Mouse (Mus musculus) forebrain, embryonic 11.5 days (tissue): ENCODE measurements around the gene Tenm2. TPM values are rescaled to one million over a fixed set of nuclear protein-coding genes. Genes with fewer than 3 reads are reported as not detected.

Source experiments
- ATAC-seq: fragments of 200-750 bp; cut with Nextera tagmentation; replicated peaks from 2 replicates; pipeline ENCODE4 v1.8.0; 2017; ENCODE audit warnings: moderate TSS enrichment; ENCODE audit not compliant: low FRiP score
- DNase-seq: peaks from one replicate; pipeline ENCODE4 v3.0.0-alpha.2; 2017; ENCODE audit warnings: low spot score
- H3K27ac ChIP-seq: fragments of 300-500 bp; sonication (generic); 2 replicates; pipeline ENCODE4 v1.5.1; 2014; ENCODE audit warnings: low read depth, low read length
- H3K27me3 ChIP-seq: fragments of 300-500 bp; sonication (generic); 2 replicates; pipeline ENCODE4 v1.6.1; 2014; ENCODE audit warnings: mild to moderate bottlenecking, low read length, mixed read lengths; ENCODE audit not compliant: control insufficient read depth, insufficient read depth
- H3K36me3 ChIP-seq: fragments of 300-500 bp; sonication (generic); 2 replicates; pipeline ENCODE4 v1.6.1; 2014; ENCODE audit warnings: mild to moderate bottlenecking, low read length, moderate library complexity, mixed read lengths; ENCODE audit not compliant: control insufficient read depth, insufficient read depth
- H3K4me1 ChIP-seq: fragments of 300-500 bp; sonication (generic); replicated peaks from 2 replicates; pipeline ENCODE4 v1.6.1; 2014; ENCODE audit warnings: low read length, mixed read lengths; ENCODE audit not compliant: control insufficient read depth, insufficient read depth
- H3K4me2 ChIP-seq: fragments of 300-500 bp; sonication (generic); 2 replicates; pipeline ENCODE4 v1.6.1; 2014; ENCODE audit warnings: low read depth, mild to moderate bottlenecking, low read length, moderate library complexity, mixed read lengths; ENCODE audit not compliant: severe bottlenecking
- H3K4me3 ChIP-seq: fragments of 300-500 bp; sonication (generic); 2 replicates; pipeline ENCODE4 v1.5.1; 2014; ENCODE audit warnings: low read depth, low read length
- H3K9ac ChIP-seq: fragments of 300-500 bp; sonication (generic); 2 replicates; pipeline ENCODE4 v1.6.1; 2014; ENCODE audit warnings: low read length
- H3K9me3 ChIP-seq: fragments of 300-500 bp; sonication (generic); 2 replicates; pipeline ENCODE4 v1.6.1; 2016; ENCODE audit warnings: low read length, mixed read lengths; ENCODE audit not compliant: control insufficient read depth
- WGBS: fragments of 180-500 bp; shearing (Covaris S2); extraction: QIAGEN DNeasy Blood & Tissue Kit; methylation state at CpG from one replicate; pipeline ENCODE4 v1.1.7; 2014; 5-methylcytosine and 5-hydroxymethylcytosine counted together
- polyA plus RNA-seq: library from polyadenylated mRNA; unstranded; fragments of >200 nt; fragmentation: Nextera tagmentation; extraction: Ambion mirVana; gene quantifications from 2 replicates; pipeline ENCODE4 v1.2.1, GENCODE M21; 2014

Tenm2 gene
- polyA plus RNA-seq, 1 experiment from 2014 or later: 3.8 TPM

GRCm38 (mm10) chr11:36488666-36489065, 747.1 kb downstream of the Tenm2 start:
- no peak for DNase-seq
- Histone ChIP-seq H3K4me3 (no peak overlapping the region), H3K9ac (no peak overlapping the region), H3K4me1 (no peaks in the 10 kb centered on the region), H3K4me2 (no peak overlapping the region), H3K9me3 (no peaks in the 10 kb centered on the region), H3K27ac (no peak overlapping the region), H3K27me3 (no peaks in the 10 kb centered on the region), H3K36me3 (no peaks in the 10 kb centered on the region)
- WGBS: 80% methylated on average over 4 of the region's 4 CpGs
- ATAC-seq: no peak

- Histone ChIP-seq H3K27ac (no peak overlapping the region), H3K4me3 (no peak overlapping the region), H3K4me2 (no peak overlapping the region), H3K9ac (no peak overlapping the region), H3K4me1 (no peaks in the 10 kb centered on the region), H3K9me3 (no peaks in the 10 kb centered on the region), H3K27me3 (no peaks in the 10 kb centered on the region), H3K36me3 (no peaks in the 10 kb centered on the region)
- DNase-seq: no peak
- no peak for ATAC-seq
- WGBS: 78% methylated on average over 12 of the region's 12 CpGs
These were observed 749.7 kb downstream of the Tenm2 start for GRCm38 (mm10) chr11:36486092-36486491.

DNA sequence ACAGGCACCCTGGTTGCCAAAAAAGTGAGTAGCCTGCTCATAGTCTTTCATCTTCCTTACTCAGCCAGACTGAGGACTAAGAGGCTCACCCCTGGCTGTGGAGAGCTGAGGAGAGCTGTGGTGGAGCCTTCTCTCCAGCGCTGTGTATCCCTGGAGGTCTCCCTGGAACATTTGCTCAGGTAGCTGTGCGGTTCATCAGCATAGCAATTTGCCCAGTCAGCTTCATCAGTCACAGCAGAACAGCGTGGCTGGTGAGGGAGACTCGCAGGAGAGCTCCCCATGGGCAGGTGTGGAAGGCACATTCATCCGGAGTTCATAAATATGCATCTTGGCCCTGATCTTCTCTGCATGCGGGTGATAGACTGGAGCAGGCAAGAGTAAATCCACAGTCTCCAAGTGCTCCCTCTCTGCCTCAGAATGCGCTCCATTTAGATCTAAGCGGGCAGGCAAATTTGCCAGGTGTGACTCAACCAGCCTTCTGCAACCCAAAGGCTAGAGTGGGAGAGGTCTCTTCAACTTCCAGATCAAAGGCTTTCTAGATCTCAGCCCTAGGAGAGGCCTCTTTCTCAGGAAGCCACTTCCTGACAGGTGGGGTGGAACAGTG, 751.2 kb downstream of the Tenm2 start:
- no peaks in the 10 kb centered on the region for H3K4me1 ChIP-seq
- H3K4me3 ChIP-seq: no peak overlapping the region
- WGBS: 64% methylated on average over 8 of the region's 8 CpGs
- no peak overlapping the region for H3K9ac ChIP-seq
- H3K36me3 ChIP-seq: no peaks in the 10 kb centered on the region
- H3K9me3 ChIP-seq: no peaks in the 10 kb centered on the region
- H3K27me3 ChIP-seq: no peaks in the 10 kb centered on the region
- H3K4me2 ChIP-seq: no peak overlapping the region
- ATAC-seq (no peak), DNase-seq (no peak)
- H3K27ac ChIP-seq: no peak overlapping the region

DNA sequence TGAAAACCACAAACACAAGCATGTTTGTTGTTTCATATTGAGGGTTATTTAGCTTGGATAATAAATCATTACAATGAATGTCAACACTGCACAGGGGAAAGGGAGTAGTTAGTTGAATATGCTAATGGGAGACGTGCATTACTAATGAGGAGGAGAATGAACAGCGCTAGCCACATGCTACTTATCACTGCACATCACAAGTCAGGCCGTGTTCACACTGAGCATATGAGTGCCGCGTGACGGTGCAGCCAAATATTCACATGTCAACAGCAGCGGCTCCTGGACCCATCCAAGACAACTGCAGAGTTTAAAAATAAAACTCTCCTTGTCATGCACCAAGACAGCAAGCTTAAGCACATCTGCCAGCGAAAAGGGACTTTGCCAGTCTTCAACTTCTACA, 753.6 kb downstream of the Tenm2 start:
- no peak for ATAC-seq
- H3K4me3 ChIP-seq: no peak overlapping the region
- DNase-seq: no peak

DNA sequence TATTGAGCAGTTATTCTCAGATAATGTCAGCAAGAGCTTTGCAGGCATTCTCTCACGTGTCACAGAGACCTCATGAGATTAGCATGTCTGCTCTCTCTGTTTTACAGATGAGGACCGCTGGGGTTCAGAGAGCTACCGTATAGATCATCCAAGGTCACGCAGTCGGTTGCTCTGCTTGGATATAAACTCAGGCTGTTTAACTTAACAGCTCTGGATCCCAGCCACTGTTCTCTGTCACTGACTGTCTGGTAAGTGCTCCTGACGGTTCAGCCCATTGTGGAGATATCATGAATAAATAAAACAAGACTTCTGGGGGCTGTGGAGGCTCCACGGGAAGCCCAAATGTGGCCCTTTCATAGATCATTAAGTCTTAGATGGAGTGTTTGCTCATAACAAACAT, 754.2 kb downstream of the Tenm2 start:
- no peak for ATAC-seq
- Histone ChIP-seq H3K4me2 (no peak overlapping the region), H3K4me1 (no peaks in the 10 kb centered on the region), H3K27me3 (no peaks in the 10 kb centered on the region), H3K9ac (no peak overlapping the region), H3K27ac (no peak overlapping the region), H3K36me3 (no peaks in the 10 kb centered on the region), H3K4me3 (no peak overlapping the region), H3K9me3 (no peaks in the 10 kb centered on the region)
- no peak for DNase-seq
- WGBS: 81% methylated on average over 7 of the region's 7 CpGs

More for the DNA sequence above, 753.6 kb downstream of the Tenm2 start:
- Histone ChIP-seq H3K4me1 (no peaks in the 10 kb centered on the region), H3K4me2 (no peak overlapping the region), H3K27me3 (no peaks in the 10 kb centered on the region), H3K36me3 (no peaks in the 10 kb centered on the region), H3K27ac (no peak overlapping the region), H3K9ac (no peak overlapping the region), H3K9me3 (no peaks in the 10 kb centered on the region)
- WGBS: 88% methylated on average over 8 of the region's 8 CpGs

GRCm38 (mm10) chr11:36481086-36481485, 754.7 kb downstream of the Tenm2 start:
- H3K4me2 ChIP-seq: no peak overlapping the region
- no peaks in the 10 kb centered on the region for H3K36me3 ChIP-seq
- H3K27ac ChIP-seq: no peak overlapping the region
- 93% methylated on average over 5 of the region's 5 CpGs for WGBS
- no peak for ATAC-seq
- no peak overlapping the region for H3K9ac ChIP-seq
- DNase-seq: no peak
- no peak overlapping the region for H3K4me3 ChIP-seq
- no peaks in the 10 kb centered on the region for H3K27me3 ChIP-seq
- no peaks in the 10 kb centered on the region for H3K9me3 ChIP-seq
- no peaks in the 10 kb centered on the region for H3K4me1 ChIP-seq

- 48% methylated on average over 9 of the region's 9 CpGs for WGBS
- Histone ChIP-seq H3K27me3 (no peaks in the 10 kb centered on the region), H3K4me2 (no peak overlapping the region), H3K4me3 (no peak overlapping the region), H3K9me3 (no peaks in the 10 kb centered on the region), H3K27ac (no peak overlapping the region), H3K36me3 (no peaks in the 10 kb centered on the region), H3K4me1 (no peaks in the 10 kb centered on the region), H3K9ac (no peak overlapping the region)
- DNase-seq (no peak), ATAC-seq (no peak)
These were observed 765.8 kb downstream of the Tenm2 start for GRCm38 (mm10) chr11:36469811-36470551.

GRCm38 (mm10) chr11:36458451-36458850, 777.3 kb downstream of the Tenm2 start:
- Histone ChIP-seq H3K27ac (no peak overlapping the region), H3K9ac (no peak overlapping the region), H3K9me3 (no peaks in the 10 kb centered on the region), H3K36me3 (no peaks in the 10 kb centered on the region), H3K4me3 (no peak overlapping the region), H3K4me2 (no peak overlapping the region), H3K27me3 (no peaks in the 10 kb centered on the region), H3K4me1 (0 out of 2 replicates have a peak, but pooled peaks cover 2% of the 10 kb centered on the region)
- 47% methylated on average over 6 of the region's 6 CpGs for WGBS
- ATAC-seq (no peak), DNase-seq (no peak)

- H3K36me3 ChIP-seq: no peaks in the 10 kb centered on the region
- H3K4me3 ChIP-seq: no peak overlapping the region
- no peak overlapping the region for H3K4me2 ChIP-seq
- H3K9ac ChIP-seq: no peak overlapping the region
- no peaks in the 10 kb centered on the region for H3K9me3 ChIP-seq
- 83% methylated on average over 6 of the region's 6 CpGs for WGBS
- no peak for ATAC-seq
- no peak overlapping the region for H3K27ac ChIP-seq
- H3K4me1 ChIP-seq: 0 out of 2 replicates have a peak, but pooled peaks cover 2% of the 10 kb centered on the region
- H3K27me3 ChIP-seq: no peaks in the 10 kb centered on the region
- DNase-seq: no peak
These were observed 781.7 kb downstream of the Tenm2 start for GRCm38 (mm10) chr11:36454076-36454475.
